ENCODE assay signal across 29 mouse cellular contexts in the genomic region with DNA sequence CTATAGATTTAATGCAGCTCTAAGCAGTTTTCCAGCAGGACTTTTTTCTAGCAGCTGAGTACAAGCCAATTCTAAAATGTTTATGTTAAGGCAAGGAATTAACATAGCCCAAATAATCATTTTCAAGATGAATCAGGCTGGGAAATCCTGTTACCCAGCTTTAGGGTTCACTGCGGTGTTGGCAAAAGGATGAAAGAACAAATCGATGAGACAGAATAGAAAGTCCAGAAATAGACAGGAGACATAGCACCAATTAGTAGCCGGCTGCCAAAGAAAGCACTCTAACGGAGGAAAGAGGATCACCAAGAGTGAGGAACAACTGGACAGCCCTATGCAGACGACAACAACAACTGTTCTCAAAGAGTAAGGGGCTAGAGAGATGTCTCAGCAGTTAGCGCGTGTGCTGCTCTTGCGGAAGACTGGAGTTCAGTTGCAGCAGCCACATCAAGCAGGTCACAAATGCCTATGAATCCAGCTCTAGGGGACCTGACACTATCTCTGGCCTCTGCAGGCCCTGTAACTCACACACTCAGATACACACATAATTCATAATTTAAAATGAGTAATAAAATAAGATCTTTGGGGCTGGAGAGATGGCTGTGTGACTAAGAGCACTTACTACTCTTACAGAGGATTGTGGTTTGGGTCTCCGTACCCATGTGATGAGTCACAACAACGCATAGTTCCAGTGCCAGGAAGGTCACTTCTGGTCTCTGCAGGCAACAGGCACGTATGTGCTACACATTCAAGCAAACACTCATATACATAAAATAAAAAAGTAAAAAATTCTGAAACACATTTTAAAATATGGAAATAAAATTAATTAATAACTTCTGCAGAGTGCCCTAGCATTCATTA.
DNase-seq lines count a peak whose midpoint lies in the region; ATAC-seq and TF ChIP-seq lines count a peak whose summit lies in the region.
"Had no signal": no experiment of that assay in that cellular context is flagged by ENCODE, and none has a peak within 500 bp of the region (broad histone marks: within the 10 kb centered on the region; RNA-seq: fewer than 3 reads in every experiment).

No protein-coding gene starts in this region.

- no peaks in the 10 kb centered on the region for H3K4me1 ChIP-seq in lung, embryonic 14.5 days (ENCODE audit: insufficient read depth)
- H3K4me1 ChIP-seq in kidney, embryonic 15.5 days = no peaks in the 10 kb centered on the region
- no peaks in the 10 kb centered on the region for H3K4me1 ChIP-seq in thymus, adult 2 months (replicated peaks; ENCODE audit: control insufficient read depth, insufficient read depth, low read length)
- H3K4me1 ChIP-seq: embryonic facial prominence, embryonic 15.5 days; heart, embryonic 12.5 days; liver, embryonic 13.5 days had no signal

- no peak for ATAC-seq in lung, embryonic 14.5 days (ENCODE audit: insufficient read depth)
- ATAC-seq in kidney, embryonic 15.5 days (replicated peaks; ENCODE audit: low FRiP score) = no peak
- ATAC-seq: CD4-positive, CD25-positive, alpha-beta regulatory T cell, adult 4 months; forebrain, embryonic 14.5 days; intestine, postnatal 0 days; midbrain, embryonic 16.5 days had no signal

- no peaks in the 10 kb centered on the region for H3K9me3 ChIP-seq in lung, embryonic 14.5 days (ENCODE audit: low read depth, low read length)
- H3K9me3 ChIP-seq in kidney, embryonic 15.5 days (replicated peaks) = no peaks in the 10 kb centered on the region
- H3K9me3 ChIP-seq: embryonic facial prominence, embryonic 15.5 days; heart, embryonic 12.5 days; limb, embryonic 13.5 days; liver, embryonic 13.5 days; neural tube, embryonic 13.5 days had no signal

- no peak overlapping the region for H3K27ac ChIP-seq in lung, embryonic 14.5 days (ENCODE audit: low read depth)
- no peak overlapping the region for H3K27ac ChIP-seq in kidney, embryonic 15.5 days
- H3K27ac ChIP-seq in thymus, adult 2 months (ENCODE audit: control insufficient read depth, insufficient read depth, low read length) = no peak overlapping the region
- H3K27ac ChIP-seq: embryonic facial prominence, embryonic 15.5 days; heart, adult 2 months; hindbrain, embryonic 14.5 days; left cerebral cortex, adult 2 months; limb, embryonic 13.5 days; liver, embryonic 13.5 days; neural tube, embryonic 13.5 days had no signal

- no peak for TF ChIP-seq POLR2A in thymus, adult 2 months (IDR thresholded peaks at IDR 0.05; ENCODE audit: control insufficient read depth, extremely low read depth, insufficient read depth, low read length, poor library complexity)

- peak; percentile 17 for DNase-seq in lung, embryonic 14.5 days
- no peak for DNase-seq in lung, postnatal 14 days
- peak; percentile 25 for DNase-seq in MN1 (ENCODE audit: low spot score)
- peak; percentile 62 for DNase-seq in fibroblast of lung, adult 2 months (ENCODE audit: low read depth)
- no peak for DNase-seq in urinary bladder, adult 2 months (ENCODE audit: low spot score)
- no peak for DNase-seq in thymus, adult 2 months
- DNase-seq: adrenal gland, postnatal 10 days; cerebellum, adult 18-20 months; cerebellum, postnatal 10 days; gastrocnemius, postnatal 25 days; heart, adult 2 months; kidney, adult 9 months; kidney, postnatal 14 days; liver, embryonic 13.5 days; lung, adult 18-20 months; lung, postnatal 10 days; right cerebral cortex, postnatal 14 days had no signal

- no peak for TF ChIP-seq CTCF in lung, embryonic 14.5 days (IDR thresholded peaks at IDR 0.05; ENCODE audit: low read depth)
- no peak for TF ChIP-seq CTCF in thymus, adult 2 months (IDR thresholded peaks at IDR 0.05; ENCODE audit: borderline replicate concordance, control insufficient read depth, extremely low read depth, insufficient read depth, low read length, poor library complexity)

- no peaks in the 10 kb centered on the region for H3K27me3 ChIP-seq in lung, embryonic 14.5 days (ENCODE audit: insufficient read depth, low read length)
- no peaks in the 10 kb centered on the region for H3K27me3 ChIP-seq in kidney, embryonic 15.5 days
- H3K27me3 ChIP-seq in thymus, adult 2 months (ENCODE audit: control insufficient read depth, insufficient read depth, low read length) = no peaks in the 10 kb centered on the region
- H3K27me3 ChIP-seq: embryonic facial prominence, embryonic 15.5 days; heart, embryonic 12.5 days; limb, embryonic 13.5 days; liver, embryonic 13.5 days; neural tube, embryonic 13.5 days had no signal

- 72% methylated on average over 11 of the region's 11 CpGs for WGBS in lung, embryonic 14.5 days
- 85% methylated on average over 11 of the region's 11 CpGs for WGBS in kidney, embryonic 15.5 days
- WGBS in thymus, adult 2 months = 89% methylated on average over 11 of the region's 11 CpGs

- no peaks in the 10 kb centered on the region for H3K36me3 ChIP-seq in lung, embryonic 14.5 days (ENCODE audit: insufficient read depth)
- H3K36me3 ChIP-seq in kidney, embryonic 15.5 days = no peaks in the 10 kb centered on the region
- no peaks in the 10 kb centered on the region for H3K36me3 ChIP-seq in thymus, adult 2 months (ENCODE audit: control insufficient read depth, insufficient read depth, low read length)
- H3K36me3 ChIP-seq: embryonic facial prominence, embryonic 15.5 days; heart, embryonic 12.5 days; limb, embryonic 13.5 days; liver, embryonic 13.5 days; neural tube, embryonic 13.5 days had no signal

- no peak overlapping the region for H3K4me2 ChIP-seq in lung, embryonic 14.5 days
- H3K4me2 ChIP-seq in kidney, embryonic 15.5 days = no peak overlapping the region
- H3K4me2 ChIP-seq: embryonic facial prominence, embryonic 15.5 days; heart, embryonic 12.5 days; hindbrain, embryonic 14.5 days; limb, embryonic 13.5 days; liver, embryonic 13.5 days; midbrain, embryonic 11.5 days; neural tube, embryonic 13.5 days had no signal

- no peak overlapping the region for H3K4me3 ChIP-seq in lung, embryonic 14.5 days (ENCODE audit: low read depth, low read length)
- H3K4me3 ChIP-seq in kidney, embryonic 15.5 days (replicated peaks) = no peak overlapping the region
- no peak overlapping the region for H3K4me3 ChIP-seq in thymus, adult 2 months (ENCODE audit: control insufficient read depth, insufficient read depth, low read length)
- H3K4me3 ChIP-seq: embryonic facial prominence, embryonic 15.5 days; heart, adult 2 months; heart, embryonic 12.5 days; left cerebral cortex, adult 2 months; limb, embryonic 13.5 days; liver, embryonic 13.5 days; neural tube, embryonic 13.5 days had no signal

- no peak overlapping the region for H3K9ac ChIP-seq in lung, embryonic 14.5 days
- H3K9ac ChIP-seq in kidney, embryonic 15.5 days = no peak overlapping the region
- H3K9ac ChIP-seq: embryonic facial prominence, embryonic 15.5 days; heart, embryonic 12.5 days; hindbrain, embryonic 14.5 days; limb, embryonic 13.5 days; liver, embryonic 13.5 days; neural tube, embryonic 13.5 days had no signal

Comparison
In these comparisons a context has a peak if more than half of its experiments do, and no peak if none do; other contexts are left out.
1. DNase-seq: peak in lung, embryonic 14.5 days (single experiment), MN1 (single experiment) and fibroblast of lung, adult 2 months (single experiment); none in lung, postnatal 14 days (single experiment), urinary bladder, adult 2 months (single experiment) and thymus, adult 2 months (single experiment).